Mouse (Mus musculus) CH12.LX (cell line): ENCODE data around the gene Ddr1. TPM values are rescaled to one million over a fixed set of nuclear protein-coding genes. Genes with fewer than 3 reads are reported as not detected.

Experiments
- DNase-seq: peaks from one replicate; pipeline ENCODE4 v3.0.0-alpha.2; 2013; ENCODE audit errors: extremely low read depth
- H3K27ac ChIP-seq: 2 replicates; pipeline ENCODE4 v1.5.1; 2012; ENCODE audit warnings: low read depth, mild to moderate bottlenecking, control low read depth, moderate library complexity; ENCODE audit not compliant: insufficient read depth
- H3K27me3 ChIP-seq: replicated peaks from 2 replicates; pipeline ENCODE3; 2012; ENCODE audit warnings: inconsistent platforms
- H3K36me3 ChIP-seq, 2 experiments: replicated peaks in 1 of 2; 2 replicates each; pipeline versions ENCODE3 to v1.6.1; 2012; ENCODE audit warnings: inconsistent platforms in 1 of 2, low read length in 1 of 2, mild to moderate bottlenecking in 1 of 2, mixed read lengths in 1 of 2, moderate library complexity in 1 of 2; ENCODE audit not compliant: control insufficient read depth in 1 of 2, insufficient read depth in 1 of 2
- H3K4me1 ChIP-seq, 2 experiments: 2 replicates each; pipeline ENCODE4 v1.6.1; 2012; ENCODE audit warnings: inconsistent platforms in 1 of 2, moderate library complexity in 1 of 2; ENCODE audit not compliant: insufficient read depth in 2 of 2, control insufficient read depth in 1 of 2
- H3K4me2 ChIP-seq: 2 replicates; pipeline ENCODE4 v1.6.1; 2012; ENCODE audit warnings: low read depth, mild to moderate bottlenecking, control low read depth; ENCODE audit not compliant: poor library complexity, insufficient read depth, severe bottlenecking
- H3K4me3 ChIP-seq, 3 experiments: fragments of 150-350 bp in 1 of 3; sonication (generic) in 1 of 3; replicated peaks in 1 of 3; 2 replicates each; pipeline versions ENCODE3 to v1.5.1; 2011 to 2012; ENCODE audit warnings: low read depth in 2 of 3, low read length in 2 of 3, mild to moderate bottlenecking in 2 of 3, moderate library complexity in 2 of 3, control low read depth in 1 of 3, improper control_type of control experiment in 1 of 3, inconsistent platforms in 1 of 3, mixed read lengths in 1 of 3; ENCODE audit not compliant: poor library complexity in 1 of 3
- H3K79me2 ChIP-seq: replicated peaks from 2 replicates; pipeline ENCODE4 v1.6.1; 2012; ENCODE audit warnings: mild to moderate bottlenecking, moderate library complexity; ENCODE audit not compliant: control insufficient read depth, poor library complexity, insufficient read depth, severe bottlenecking; ENCODE audit errors: extremely low read depth
- H3K9ac ChIP-seq: 2 replicates; pipeline ENCODE4 v1.6.1; 2012; ENCODE audit warnings: low read depth, mild to moderate bottlenecking, control low read depth, moderate library complexity; ENCODE audit not compliant: insufficient read depth
- H3K9me3 ChIP-seq: replicated peaks from 2 replicates; pipeline ENCODE3; 2012; ENCODE audit warnings: low read length, inconsistent platforms, mixed read lengths
- CTCF ChIP-seq, 2 experiments: IDR thresholded peaks in 1 of 2; conservative IDR thresholded peaks in 1 of 2; 2 replicates each; pipeline ENCODE4 v1.5.1; 2011 to 2012; ENCODE audit warnings: low read depth in 2 of 2, low read length in 2 of 2, improper control_type of control experiment in 1 of 2, inconsistent platforms in 1 of 2, mild to moderate bottlenecking in 1 of 2, moderate library complexity in 1 of 2
- E2F4 ChIP-seq: IDR thresholded peaks from 2 replicates; pipeline ENCODE4 v1.6.1; 2011; ENCODE audit warnings: low read depth, low read length, improper control_type of control experiment; ENCODE audit not compliant: insufficient replicate concordance
- HCFC1 ChIP-seq: IDR thresholded peaks from 2 replicates; pipeline ENCODE4 v1.6.1; 2012; ENCODE audit warnings: low read depth, mild to moderate bottlenecking, inconsistent platforms, low read length, improper control_type of control experiment
- IRF4 ChIP-seq: IDR thresholded peaks from 2 replicates; pipeline ENCODE4 v1.6.1; 2014; ENCODE audit warnings: low read depth, mild to moderate bottlenecking, inconsistent platforms, low read length, improper control_type of control experiment
- KAT2A ChIP-seq: IDR thresholded peaks from 2 replicates; pipeline ENCODE4 v1.6.1; 2012; ENCODE audit warnings: low read length, improper control_type of control experiment, inconsistent platforms; ENCODE audit not compliant: insufficient replicate concordance
- MAX ChIP-seq: IDR thresholded peaks from 2 replicates; pipeline ENCODE4 v1.6.1; 2011; ENCODE audit warnings: low read length, improper control_type of control experiment
- MAZ ChIP-seq: IDR thresholded peaks from 2 replicates; pipeline ENCODE4 v1.6.1; 2012; ENCODE audit warnings: low read depth, mild to moderate bottlenecking, inconsistent platforms, low read length, improper control_type of control experiment, moderate library complexity
- MEF2A ChIP-seq: IDR thresholded peaks from 2 replicates; pipeline ENCODE4 v1.6.1; 2014; ENCODE audit warnings: low read depth, mild to moderate bottlenecking, inconsistent platforms, low read length, improper control_type of control experiment, borderline replicate concordance
- MXI1 ChIP-seq: IDR thresholded peaks from 2 replicates; pipeline ENCODE4 v1.6.1; 2011; ENCODE audit warnings: mild to moderate bottlenecking, low read depth, low read length, improper control_type of control experiment
- MYC ChIP-seq: IDR thresholded peaks from 2 replicates; pipeline ENCODE4 v1.6.1; 2011; ENCODE audit warnings: low read depth, mild to moderate bottlenecking, improper control_type of control experiment, low read length
- POLR2AphosphoS2 ChIP-seq: IDR thresholded peaks from 2 replicates; pipeline ENCODE4 v1.6.1; 2011; ENCODE audit warnings: low read depth, low read length, improper control_type of control experiment
- RAD21 ChIP-seq: IDR thresholded peaks from 2 replicates; pipeline ENCODE4 v1.6.1; 2011; ENCODE audit warnings: low read depth, mild to moderate bottlenecking, low read length, improper control_type of control experiment, moderate library complexity
- RCOR1 ChIP-seq: conservative IDR thresholded peaks from 2 replicates; pipeline ENCODE4 v1.6.1; 2012; ENCODE audit warnings: low read depth, mild to moderate bottlenecking, inconsistent platforms, low read length, improper control_type of control experiment
- SIN3A ChIP-seq: IDR thresholded peaks from 2 replicates; pipeline ENCODE4 v1.6.1; 2012; ENCODE audit warnings: low read length, improper control_type of control experiment, inconsistent platforms
- SMC3 ChIP-seq: IDR thresholded peaks from 2 replicates; pipeline ENCODE4 v1.6.1; 2011; ENCODE audit warnings: low read depth, low read length, improper control_type of control experiment
- TBP ChIP-seq: conservative IDR thresholded peaks from 2 replicates; pipeline ENCODE4 v1.6.1; 2011; ENCODE audit warnings: low read depth, low read length, improper control_type of control experiment
- UBTF ChIP-seq: IDR thresholded peaks from 2 replicates; pipeline ENCODE4 v1.6.1; 2012; ENCODE audit warnings: low read depth, mild to moderate bottlenecking, inconsistent platforms, low read length, improper control_type of control experiment, moderate library complexity
- ZKSCAN1 ChIP-seq: IDR thresholded peaks from 2 replicates; pipeline ENCODE4 v1.6.1; 2012; ENCODE audit warnings: low read depth, inconsistent platforms, low read length, improper control_type of control experiment, borderline replicate concordance
- ZMIZ1 ChIP-seq: IDR thresholded peaks from 2 replicates; pipeline ENCODE4 v1.6.1; 2012; ENCODE audit warnings: low read depth, mild to moderate bottlenecking, inconsistent platforms, low read length, improper control_type of control experiment
- dilution Hi-C: fragments of 300-500 bp; cut with MboI; formaldehyde crosslinking; loops from 2 replicates; pipeline ENCODE4 v1.14.3; 2020; ENCODE audit warnings: low sequenced_read_pairs; ENCODE audit not compliant: extremely low pct_unique_long_range_greater_than_20kb, extremely low pct_ligation_motif_present
- in situ Hi-C: fragments of 300-500 bp; cut with MboI; formaldehyde crosslinking; loops from 3 replicates; pipeline ENCODE4 v1.14.3; 2019; ENCODE audit warnings: low sequenced_read_pairs, low pct_ligation_motif_present, low pct_unique_long_range_greater_than_20kb, mixed read lengths
- polyA plus RNA-seq: library from polyadenylated mRNA; unstranded; fragments of >175 nt; gene quantifications from 2 replicates; pipeline ENCODE4 v1.2.1, GENCODE M21; 2012; ENCODE audit warnings: low read depth; ENCODE audit not compliant: insufficient read length
- total RNA-seq, 2 experiments: library from RNA; depleted of rRNA; stranded (reverse); fragments of 300-350 nt in 1 of 2; fragments of >200 nt in 1 of 2; gene quantifications; 2 replicates each; pipeline ENCODE4 v1.2.3; 2012 to 2014

Ddr1 gene
- total and polyA plus RNA-seq, 3 experiments: 0.83 to 3.6 (median 3.1) TPM

- Histone ChIP-seq H3K79me2 (no peaks in the 10 kb centered on the region), H3K4me3 (no peak overlapping the region), H3K9me3 (no peaks in the 10 kb centered on the region), H3K4me2 (peak overlapping the region; percentile 53; the same call in 1 of the 2 replicates), H3K27ac (no peak overlapping the region), H3K27me3 (peaks cover 5% of the 10 kb centered on the region), H3K36me3 (no peaks in the 10 kb centered on the region), H3K4me1 (peaks cover 0 to 26% of the 10 kb centered on the region in 2 experiments; a peak in 2 of 4 replicates), H3K9ac (no peak overlapping the region)
- in situ Hi-C loops: loop anchor here (5.0 to 10.0 kb wide), 2 partner anchors 88 to 125 kb away; partner anchors contain the start of genes Nrm and Ppp1r18
- peak; percentile 93 for DNase-seq
- dilution Hi-C loops: no loop called here
- TF ChIP-seq RCOR1 (no peak), RAD21 (peak; percentile 89), CTCF (conservative IDR thresholded peaks at IDR 0.05 in 1 of 2, IDR thresholded peaks at IDR 0.05 in 1 of 2; ENCODE audit: low read depth in 2 of 2, low read length in 2 of 2) (peak; percentile 45 to 90; a peak in 3 of 4 replicates), MXI1 (no peak), SIN3A (no peak), SMC3 (peak; percentile 78), HCFC1 (no peak), IRF4 (0 out of 2 replicates have a peak, but pooled peaks have one; percentile 27), MYC (0 out of 2 replicates have a peak, but pooled peaks have one; percentile 21)
Observed at GRCm38 (mm10) chr17:35739675-35740074, 35.3 kb upstream of the Ddr1 start.

- peak; percentile 90 for DNase-seq
- H3K27me3 ChIP-seq: peaks cover 5% of the 10 kb centered on the region
- H3K4me1 ChIP-seq: peaks cover 0 to 21% of the 10 kb centered on the region in 2 experiments; a peak in 2 of 4 replicates
- H3K4me3 ChIP-seq: no peak overlapping the region
- H3K9ac ChIP-seq: peak overlapping the region; percentile 15; the same call in 1 of the 2 replicates
- dilution Hi-C loops: no loop called here
- H3K36me3 ChIP-seq: no peaks in the 10 kb centered on the region
- 0 out of 2 replicates have a peak overlapping the region, but pooled peaks have one; percentile 33 for H3K4me2 ChIP-seq
- H3K9me3 ChIP-seq: no peaks in the 10 kb centered on the region
- in situ Hi-C loops: loop anchor here (10.0 kb wide), 1 partner anchor 127 kb away; the partner anchor contains the start of genes Nrm and Ppp1r18
- H3K27ac ChIP-seq: no peak overlapping the region
- TF ChIP-seq TBP (no peak), E2F4 (no peak), ZKSCAN1 (no peak), RCOR1 (no peak), POLR2AphosphoS2 (no peak), SIN3A (no peak), ZMIZ1 (no peak), SMC3 (peak; percentile 74), UBTF (no peak), MEF2A (no peak), MAX (no peak), RAD21 (peak; percentile 47), KAT2A (no peak), CTCF (conservative IDR thresholded peaks at IDR 0.05 in 1 of 2, IDR thresholded peaks at IDR 0.05 in 1 of 2; ENCODE audit: low read depth in 2 of 2, low read length in 2 of 2) (peak; percentile 30 to 85), MAZ (peak; percentile 69; the same call in 1 of the 2 replicates)
- TF ChIP-seq, all 38 proteins: peak for 4
- no peaks in the 10 kb centered on the region for H3K79me2 ChIP-seq
Observed at GRCm38 (mm10) chr17:35737743-35738142, 33.3 kb upstream of the Ddr1 start.
